Mouse (Mus musculus): Measurements from ENCODE around the gene Slc2a8. TPM values are rescaled to one million over a fixed set of nuclear protein-coding genes. Genes with fewer than 3 reads are reported as not detected.

Slc2a8 gene
- polyA plus RNA-seq, 1 experiment = 51.1 TPM

GRCm38 (mm10) chr2:32940483-32940882 lies 41.4 kb downstream of the Slc2a8 start:
- no peak for DNase-seq
- 99% methylated on average over 4 of the region's 4 CpGs for WGBS
- Histone ChIP-seq H3K4me3 (ENCODE audit: insufficient read depth, low read depth, low read length) (no peak overlapping the region), H3K36me3 (ENCODE audit: control insufficient read depth, insufficient read depth, low read length) (no peaks in the 10 kb centered on the region; the same call in 1 of the 2 replicates), H3K27me3 (replicated peaks; ENCODE audit: control insufficient read depth, insufficient read depth, low read length) (no peaks in the 10 kb centered on the region), H3K4me1 (ENCODE audit: control insufficient read depth, insufficient read depth, low read length) (no peaks in the 10 kb centered on the region), H3K27ac (ENCODE audit: insufficient read depth, low read depth, low read length) (no peak overlapping the region)
- TF ChIP-seq POLR2A (IDR thresholded peaks at IDR 0.05; ENCODE audit: low read depth, low read length) (no peak), CTCF (conservative IDR thresholded peaks at IDR 0.05; ENCODE audit: insufficient read depth, insufficient read length, low read depth, low read length) (0 out of 2 replicates have a peak, but pooled peaks have one; percentile 15)

GRCm38 (mm10) chr2:32939418-32939817 lies 42.5 kb downstream of the Slc2a8 start:
- H3K27ac ChIP-seq (ENCODE audit: insufficient read depth, low read depth, low read length) = no peak overlapping the region
- no peaks in the 10 kb centered on the region for H3K4me1 ChIP-seq (ENCODE audit: control insufficient read depth, insufficient read depth, low read length)
- H3K4me3 ChIP-seq (ENCODE audit: insufficient read depth, low read depth, low read length) = no peak overlapping the region
- peak; percentile 52 for DNase-seq
- 85% methylated on average over 5 of the region's 5 CpGs for whole genome bisulfite sequencing
- H3K27me3 ChIP-seq (replicated peaks; ENCODE audit: control insufficient read depth, insufficient read depth, low read length) = no peaks in the 10 kb centered on the region
- TF ChIP-seq CTCF (conservative IDR thresholded peaks at IDR 0.05; ENCODE audit: insufficient read depth, insufficient read length, low read depth, low read length) (no peak), POLR2A (IDR thresholded peaks at IDR 0.05; ENCODE audit: low read depth, low read length) (no peak)
- no peaks in the 10 kb centered on the region; the same call in 1 of the 2 replicates for H3K36me3 ChIP-seq (ENCODE audit: control insufficient read depth, insufficient read depth, low read length)

DNA sequence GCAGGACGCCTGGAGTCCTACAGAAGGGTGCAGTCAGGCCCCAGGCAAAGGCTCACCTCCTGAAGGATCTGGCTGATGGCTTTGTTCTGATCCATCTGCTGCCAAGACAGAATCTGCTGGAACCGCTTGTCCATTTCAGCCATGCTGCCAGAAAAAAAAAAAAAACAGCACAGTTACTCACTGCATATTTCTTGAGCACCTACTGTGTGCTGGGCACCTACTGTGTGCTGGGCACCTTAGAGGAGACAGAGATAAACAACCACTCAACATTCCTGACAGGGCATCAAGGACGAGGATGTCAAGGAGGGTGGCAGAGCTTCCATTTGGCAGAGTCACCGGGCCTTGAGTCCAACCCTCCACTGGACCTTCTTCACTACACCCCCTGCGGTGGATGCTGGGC lies 43.1 kb downstream of the Slc2a8 start:
- WGBS = 94% methylated on average over 5 of the region's 5 CpGs
- TF ChIP-seq CTCF (conservative IDR thresholded peaks at IDR 0.05; ENCODE audit: insufficient read depth, insufficient read length, low read depth, low read length) = no peak
- no peak for TF ChIP-seq POLR2A (IDR thresholded peaks at IDR 0.05; ENCODE audit: low read depth, low read length)
- Histone ChIP-seq H3K27me3 (replicated peaks; ENCODE audit: control insufficient read depth, insufficient read depth, low read length) (no peaks in the 10 kb centered on the region), H3K27ac (ENCODE audit: insufficient read depth, low read depth, low read length) (no peak overlapping the region), H3K4me3 (ENCODE audit: insufficient read depth, low read depth, low read length) (no peak overlapping the region), H3K36me3 (ENCODE audit: control insufficient read depth, insufficient read depth, low read length) (no peaks in the 10 kb centered on the region; the same call in 1 of the 2 replicates), H3K4me1 (ENCODE audit: control insufficient read depth, insufficient read depth, low read length) (no peaks in the 10 kb centered on the region)
- no peak for DNase-seq

- WGBS = 78% methylated on average over 7 of the region's 7 CpGs
- Histone ChIP-seq H3K4me3 (ENCODE audit: insufficient read depth, low read depth, low read length) (no peak overlapping the region), H3K4me1 (ENCODE audit: control insufficient read depth, insufficient read depth, low read length) (no peaks in the 10 kb centered on the region), H3K36me3 (ENCODE audit: control insufficient read depth, insufficient read depth, low read length) (no peaks in the 10 kb centered on the region), H3K27me3 (replicated peaks; ENCODE audit: control insufficient read depth, insufficient read depth, low read length) (no peaks in the 10 kb centered on the region), H3K27ac (ENCODE audit: insufficient read depth, low read depth, low read length) (no peak overlapping the region)
- no peak for TF ChIP-seq POLR2A (IDR thresholded peaks at IDR 0.05; ENCODE audit: low read depth, low read length)
- DNase-seq = no peak
Measured at GRCm38 (mm10) chr2:32931730-32932129, 50.2 kb downstream of the Slc2a8 start.

GRCm38 (mm10) chr2:32928947-32929829 lies 52.7 kb downstream of the Slc2a8 start:
- DNase-seq = peak; percentile 53
- H3K4me3 ChIP-seq (ENCODE audit: insufficient read depth, low read depth, low read length) = no peak overlapping the region
- H3K27me3 ChIP-seq (replicated peaks; ENCODE audit: control insufficient read depth, insufficient read depth, low read length) = no peaks in the 10 kb centered on the region
- TF ChIP-seq CTCF (conservative IDR thresholded peaks at IDR 0.05; ENCODE audit: insufficient read depth, insufficient read length, low read depth, low read length) (no peak), POLR2A (IDR thresholded peaks at IDR 0.05; ENCODE audit: low read depth, low read length) (no peak)
- no peak overlapping the region for H3K27ac ChIP-seq (ENCODE audit: insufficient read depth, low read depth, low read length)
- WGBS = 84% methylated on average over 19 of the region's 19 CpGs
- no peaks in the 10 kb centered on the region for H3K36me3 ChIP-seq (ENCODE audit: control insufficient read depth, insufficient read depth, low read length)
- H3K4me1 ChIP-seq (ENCODE audit: control insufficient read depth, insufficient read depth, low read length) = no peaks in the 10 kb centered on the region

GRCm38 (mm10) chr2:32928235-32928946 lies 53.5 kb downstream of the Slc2a8 start:
- whole genome bisulfite sequencing = 46% methylated on average over 10 of the region's 10 CpGs
- Histone ChIP-seq H3K27ac (ENCODE audit: insufficient read depth, low read depth, low read length) (no peak overlapping the region), H3K27me3 (replicated peaks; ENCODE audit: control insufficient read depth, insufficient read depth, low read length) (no peaks in the 10 kb centered on the region), H3K36me3 (ENCODE audit: control insufficient read depth, insufficient read depth, low read length) (no peaks in the 10 kb centered on the region), H3K4me3 (ENCODE audit: insufficient read depth, low read depth, low read length) (no peak overlapping the region), H3K4me1 (ENCODE audit: control insufficient read depth, insufficient read depth, low read length) (no peaks in the 10 kb centered on the region)
- DNase-seq = peak; percentile 68
- no peak for TF ChIP-seq POLR2A (IDR thresholded peaks at IDR 0.05; ENCODE audit: low read depth, low read length)
- TF ChIP-seq CTCF (conservative IDR thresholded peaks at IDR 0.05; ENCODE audit: insufficient read depth, insufficient read length, low read depth, low read length) = peak; percentile 88

GRCm38 (mm10) chr2:32927624-32928234 lies 54.2 kb downstream of the Slc2a8 start:
- Histone ChIP-seq H3K4me1 (ENCODE audit: control insufficient read depth, insufficient read depth, low read length) (no peaks in the 10 kb centered on the region), H3K4me3 (ENCODE audit: insufficient read depth, low read depth, low read length) (no peak overlapping the region), H3K36me3 (ENCODE audit: control insufficient read depth, insufficient read depth, low read length) (no peaks in the 10 kb centered on the region), H3K27ac (ENCODE audit: insufficient read depth, low read depth, low read length) (no peak overlapping the region), H3K27me3 (replicated peaks; ENCODE audit: control insufficient read depth, insufficient read depth, low read length) (no peaks in the 10 kb centered on the region)
- 69% methylated on average over 15 of the region's 15 CpGs for WGBS
- TF ChIP-seq CTCF (conservative IDR thresholded peaks at IDR 0.05; ENCODE audit: insufficient read depth, insufficient read length, low read depth, low read length) (no peak), POLR2A (IDR thresholded peaks at IDR 0.05; ENCODE audit: low read depth, low read length) (no peak)
- DNase-seq = no peak

Data from kidney, adult 2 months (tissue).